Mouse (Mus musculus): ENCODE results near the gene Grin3a.
A peak's percentile ranks its signal among the peaks of the same experiment; 100 is the strongest.

The Grin3a gene

GRCm38 (mm10) chr4:49845612-49845985, at the start of gene Grin3a:
Grin3a (minus strand) TSS chr4:49845744.
- peak; percentile 76 for DNase-seq (ENCODE audit: low spot score)

GRCm38 (mm10) chr4:49891835-49892301, 46.3 kb upstream of the Grin3a start:
- DNase-seq (ENCODE audit: low spot score): no peak

DNA sequence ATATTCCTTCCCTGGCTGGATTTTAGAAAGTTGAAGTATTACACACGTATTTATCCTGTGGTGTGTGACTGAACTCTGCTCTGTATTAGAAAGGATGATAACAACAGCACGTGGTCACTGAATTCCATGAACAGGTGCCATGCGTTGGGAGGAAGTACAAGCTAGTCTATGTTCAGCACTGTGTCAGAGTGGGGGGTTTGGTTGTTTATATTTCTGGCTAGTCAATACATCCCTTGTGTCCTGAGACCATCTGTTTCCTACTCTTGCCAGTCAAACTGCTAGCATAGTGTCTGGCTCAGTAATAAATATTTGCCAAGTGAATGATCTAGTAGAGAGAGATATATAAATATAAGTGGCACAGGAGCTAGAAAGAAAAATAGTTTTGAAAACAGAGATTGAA, 31.5 kb upstream of the Grin3a start:
- DNase-seq (ENCODE audit: low spot score): no peak

- DNase-seq (ENCODE audit: low spot score): no peak
These were observed 15.1 kb upstream of the Grin3a start for GRCm38 (mm10) chr4:49860611-49861010.

DNA sequence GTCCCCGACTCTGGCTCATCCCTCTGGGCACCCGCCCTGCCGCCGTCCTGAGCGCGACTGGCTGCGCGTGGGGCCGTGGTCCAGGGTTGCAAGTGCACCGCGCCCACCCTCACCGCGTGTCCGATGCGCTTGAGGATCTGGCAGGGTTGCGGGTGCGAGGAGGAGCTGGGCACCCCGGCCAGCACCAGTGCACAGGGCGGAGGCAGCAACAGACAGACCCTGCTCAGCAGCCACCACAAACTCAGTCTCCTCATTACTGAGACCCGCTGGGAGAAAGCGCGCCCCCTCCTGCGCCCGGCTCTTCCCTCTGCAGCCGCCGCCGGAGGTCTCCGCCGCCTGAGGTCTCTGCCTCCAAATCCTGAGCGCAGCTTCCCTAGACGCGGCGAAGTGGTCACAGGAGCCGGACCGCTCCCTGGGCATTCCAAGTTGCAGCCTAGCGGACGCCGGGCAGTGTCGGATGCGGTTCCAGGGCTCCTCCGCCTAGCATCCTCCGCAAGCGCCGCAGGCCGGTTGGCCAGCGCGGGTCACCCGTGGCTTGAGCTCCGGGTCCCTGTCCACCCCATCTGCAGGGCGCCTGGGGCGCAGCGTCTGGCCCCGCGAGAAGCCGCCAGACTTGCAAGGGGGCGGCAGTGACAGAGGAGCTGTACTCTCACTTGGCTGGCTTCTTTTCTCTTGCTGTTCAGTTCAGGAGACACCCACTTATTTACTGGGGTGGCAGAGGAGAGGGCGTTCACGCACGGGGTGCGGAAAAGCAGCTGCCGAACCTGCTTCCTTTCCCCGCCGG, 524 bp downstream of the Grin3a start:
- DNase-seq (ENCODE audit: low spot score): peak; percentile 50

DNA sequence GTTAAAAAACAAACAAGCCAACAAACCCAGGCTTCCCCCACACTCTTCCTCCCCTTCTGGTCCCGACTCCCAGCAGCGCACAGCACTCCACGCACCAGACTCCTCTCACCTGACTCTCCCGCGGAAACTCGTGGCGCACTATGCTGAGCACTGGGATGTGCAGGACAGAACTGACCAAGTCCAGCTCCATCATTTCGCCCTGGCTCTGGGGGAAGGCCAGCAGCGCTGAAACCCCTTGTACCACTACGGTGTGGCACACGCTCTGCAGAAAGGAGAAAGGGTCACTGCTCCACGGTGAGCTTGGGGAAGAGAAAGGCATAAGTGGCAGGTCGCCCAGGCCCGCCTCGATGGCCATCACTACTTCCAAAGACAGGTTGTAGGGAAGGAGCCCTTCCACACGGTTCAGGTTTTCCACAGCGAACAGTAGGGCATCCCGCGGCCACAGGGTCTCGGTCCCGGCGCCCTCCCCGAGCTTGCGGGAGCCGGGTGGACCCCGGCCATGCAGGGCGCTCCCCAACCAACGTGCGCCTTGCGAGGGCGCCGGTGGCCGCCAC, 1.2 kb downstream of the Grin3a start:
- peak; percentile 25 for DNase-seq (ENCODE audit: low spot score)

GRCm38 (mm10) chr4:49843787-49844186, 1.8 kb downstream of the Grin3a start:
- DNase-seq (ENCODE audit: low spot score): peak; percentile 17

GRCm38 (mm10) chr4:49832035-49832434, 13.5 kb downstream of the Grin3a start:
- no peak for DNase-seq (ENCODE audit: low spot score)

GRCm38 (mm10) chr4:49813852-49814251, 31.7 kb downstream of the Grin3a start:
- no peak for DNase-seq (ENCODE audit: low spot score)

DNA sequence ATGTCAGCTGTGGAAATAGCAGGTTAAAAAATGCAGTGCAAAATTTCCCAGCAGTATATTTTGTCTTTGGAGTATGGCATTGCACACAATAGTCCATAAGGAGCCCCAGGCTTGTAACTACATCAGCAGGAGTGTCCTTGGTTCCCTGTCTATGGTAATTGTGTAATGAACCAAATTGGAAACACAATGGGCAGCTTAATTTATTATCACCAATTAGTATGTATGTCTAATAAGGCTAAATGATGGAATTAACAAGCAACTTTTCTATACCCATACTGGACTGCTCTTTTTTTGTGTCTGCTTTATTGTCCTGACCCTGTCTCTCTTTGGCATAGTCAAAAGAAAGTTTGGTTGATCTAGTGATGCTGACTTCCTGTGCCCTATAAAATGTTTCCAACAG, 38.8 kb downstream of the Grin3a start:
- peak; percentile 75 for DNase-seq (ENCODE audit: low spot score)

DNA sequence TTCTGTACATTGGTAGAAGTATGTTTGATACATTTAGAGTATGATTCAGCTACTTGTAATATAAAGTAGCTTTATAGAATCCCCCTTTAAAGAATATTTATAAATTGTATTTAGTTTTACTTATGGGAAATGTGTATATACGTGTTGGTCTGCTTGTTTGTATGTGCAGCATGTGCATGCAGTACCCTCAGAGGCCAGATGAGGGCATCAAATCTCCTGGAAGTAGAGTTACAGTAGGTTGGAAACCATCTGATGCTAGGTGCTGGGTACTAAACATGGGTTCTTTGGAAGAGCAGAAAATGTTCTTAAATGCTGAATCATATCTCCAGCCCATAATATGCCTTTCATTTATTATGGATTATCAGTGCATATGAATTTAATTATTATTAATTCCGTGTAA, 46.2 kb downstream of the Grin3a start:
- no peak for DNase-seq (ENCODE audit: low spot score)

DNA sequence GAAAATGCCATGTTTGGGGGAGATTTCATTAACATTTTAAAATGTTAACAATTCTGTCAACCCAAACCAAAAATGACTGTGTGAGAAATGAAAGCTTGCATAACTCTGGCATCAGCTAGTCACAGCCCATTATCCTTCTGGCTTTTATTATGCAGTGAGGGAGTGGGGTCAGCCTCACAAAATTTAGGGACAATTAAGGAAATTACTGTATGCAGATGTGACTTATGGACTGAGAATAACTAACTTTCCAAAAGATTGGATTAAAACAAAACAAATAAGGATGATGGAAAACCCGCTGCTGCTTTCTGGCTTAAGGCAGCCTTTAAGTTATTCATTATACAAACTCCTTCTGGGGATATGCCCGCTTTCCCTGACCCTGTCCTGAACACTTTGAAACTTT, 56.6 kb downstream of the Grin3a start:
- DNase-seq (ENCODE audit: low spot score): no peak

- DNase-seq (ENCODE audit: low spot score): no peak
These were observed 102.7 kb downstream of the Grin3a start for GRCm38 (mm10) chr4:49742847-49743246.

DNA sequence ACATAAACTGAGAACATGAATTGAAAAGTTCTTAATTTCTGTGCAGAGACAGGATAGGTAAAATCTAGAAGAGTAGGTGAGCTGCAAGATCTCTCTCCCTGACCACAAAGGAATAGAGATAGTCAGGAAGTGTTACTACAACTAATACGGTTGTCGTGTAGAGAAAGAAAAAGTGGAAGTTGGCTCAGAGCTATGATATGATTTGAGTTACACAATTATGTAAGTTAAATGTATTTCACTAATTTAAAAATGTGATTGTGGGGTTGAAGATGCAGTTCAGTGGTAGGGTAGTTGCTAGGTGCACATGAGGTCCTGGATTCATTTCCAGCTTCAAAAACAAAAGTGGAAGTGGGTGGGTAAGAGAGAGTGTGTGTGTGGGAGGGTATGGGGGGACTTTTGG, 103.6 kb downstream of the Grin3a start:
- no peak for DNase-seq (ENCODE audit: low spot score)

DNA sequence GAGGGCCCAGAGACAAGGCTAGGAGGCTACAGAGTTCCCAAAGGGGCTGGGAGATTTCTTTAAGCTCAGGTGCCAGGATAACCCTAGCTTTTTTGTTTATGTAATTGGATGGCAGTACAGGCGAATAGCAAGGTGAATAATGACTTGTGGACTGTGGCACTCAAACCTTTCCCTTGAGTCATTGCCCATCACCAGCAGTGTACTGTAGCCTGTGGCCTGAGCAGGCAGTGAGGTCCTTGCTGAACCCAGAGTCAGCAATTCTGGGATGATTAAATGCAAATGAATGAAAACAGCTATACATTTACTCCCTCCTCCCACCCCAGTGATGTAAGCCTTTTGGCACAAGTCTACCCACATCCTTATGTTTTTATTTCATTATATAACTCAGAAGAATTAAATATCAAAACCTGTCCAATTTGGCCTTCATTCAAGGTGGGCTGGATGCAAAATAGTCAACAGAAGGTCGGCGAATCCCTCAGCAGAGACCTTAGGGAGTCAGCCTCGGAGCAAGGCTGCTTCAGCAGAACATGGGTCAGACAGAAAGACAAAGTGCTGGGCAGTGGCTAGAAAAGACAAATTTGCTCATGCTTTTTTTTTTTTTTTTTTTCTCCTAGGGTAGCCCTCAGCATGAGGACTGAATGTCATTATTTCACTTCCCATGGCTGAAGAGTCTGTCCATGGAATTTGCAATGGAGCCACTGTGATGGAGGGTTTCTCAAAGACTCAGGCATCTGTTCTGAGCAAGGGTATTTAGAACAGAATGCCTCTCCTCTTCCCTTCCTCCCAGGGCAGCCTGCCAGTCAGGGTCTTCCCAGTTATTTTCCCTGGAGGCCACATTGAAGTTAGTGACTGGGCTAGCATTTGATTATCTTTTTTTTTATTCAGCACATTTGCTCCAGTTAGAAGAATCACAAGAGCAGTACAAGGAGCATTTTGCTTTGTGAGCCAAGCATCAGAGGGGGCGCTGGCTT, 104.5 kb downstream of the Grin3a start:
- no peak for DNase-seq (ENCODE audit: low spot score)

- no peak for DNase-seq (ENCODE audit: low spot score)
These were observed 106.0 kb downstream of the Grin3a start for GRCm38 (mm10) chr4:49739561-49739960.

DNA sequence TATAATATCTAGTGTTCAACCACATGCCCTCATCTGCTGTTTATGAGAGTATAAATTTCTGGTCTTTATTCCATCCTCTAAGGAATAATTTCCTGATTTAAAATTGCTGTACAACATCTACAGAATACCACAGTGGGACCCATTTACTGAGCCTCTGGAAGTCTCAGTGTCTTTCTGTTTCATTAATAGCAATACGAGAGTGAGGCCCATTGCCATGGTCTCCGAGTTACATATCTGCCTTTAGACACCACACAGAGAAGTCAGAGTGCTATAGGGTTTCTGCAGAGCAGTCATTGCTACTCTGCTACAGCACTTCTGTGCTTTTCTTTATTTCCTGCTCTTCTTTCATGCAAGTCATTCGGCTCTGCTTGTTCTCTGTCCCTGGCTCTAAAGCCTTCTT, 116.2 kb downstream of the Grin3a start:
- no peak for DNase-seq (ENCODE audit: low spot score)

DNA sequence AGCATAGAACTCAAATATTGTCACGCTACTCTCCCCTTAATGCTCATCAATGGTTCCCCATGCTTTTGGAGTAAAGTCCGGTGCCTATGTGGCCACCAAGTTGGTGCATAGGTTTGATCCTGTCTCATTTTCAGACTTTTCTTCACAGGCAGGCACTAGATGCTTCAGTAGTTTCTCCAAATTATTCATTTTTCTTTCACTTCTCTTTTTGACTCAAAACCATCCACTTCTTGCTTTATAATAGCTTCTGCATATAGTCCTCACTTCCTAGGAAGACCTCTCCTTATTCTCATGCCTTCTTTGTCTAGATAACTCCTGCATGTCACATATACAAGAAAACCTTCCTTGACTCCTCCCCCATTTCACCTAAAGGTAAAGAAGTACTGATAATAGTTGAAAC, 121.6 kb downstream of the Grin3a start:
- no peak for DNase-seq (ENCODE audit: low spot score)

DNA sequence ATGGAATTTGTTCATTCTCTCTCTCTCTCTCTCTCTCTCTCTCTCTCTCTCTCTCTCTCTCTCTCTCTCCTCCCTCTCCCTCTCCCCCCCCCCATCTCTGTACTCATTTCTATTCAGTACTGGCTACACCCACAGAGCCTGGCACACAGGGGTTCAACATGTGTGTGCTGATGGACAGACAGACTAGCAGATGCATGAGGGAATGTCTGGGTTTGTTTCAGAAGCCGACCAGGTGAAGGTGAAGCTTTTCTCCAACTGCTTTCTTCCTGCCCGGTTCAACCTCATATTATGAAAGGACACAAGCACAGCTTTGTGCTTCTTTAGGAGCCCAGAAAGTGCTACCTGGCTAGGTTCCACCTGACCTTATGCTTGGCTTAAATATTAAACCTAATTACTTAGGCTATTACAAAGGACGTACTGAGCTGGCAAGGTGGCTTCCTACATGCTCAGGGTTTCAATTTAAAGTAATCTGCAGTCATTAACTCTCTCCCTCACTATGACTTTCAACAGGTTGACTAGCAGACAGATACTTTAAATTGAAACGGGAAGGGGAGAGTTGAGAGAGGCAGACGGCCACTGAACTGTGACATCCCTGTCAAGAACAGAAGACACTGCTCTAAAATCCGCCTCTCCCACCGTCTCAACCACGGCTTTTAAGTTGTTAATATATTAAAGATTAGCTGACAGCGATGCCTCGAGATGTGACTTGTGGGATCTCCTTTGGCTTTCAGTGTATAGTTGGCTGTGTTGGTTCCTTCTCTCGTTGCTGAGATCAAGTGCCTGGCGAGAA, 153.9 kb downstream of the Grin3a start:
- DNase-seq (ENCODE audit: low spot score): no peak

GRCm38 (mm10) chr4:49688594-49689288, 156.8 kb downstream of the Grin3a start:
- DNase-seq (ENCODE audit: low spot score): peak; percentile 86

GRCm38 (mm10) chr4:49681812-49682211, 163.7 kb downstream of the Grin3a start, which contains the start of gene Ppp3r2:
Ppp3r2 (minus strand) TSS chr4:49682024.
- no peak for DNase-seq (ENCODE audit: low spot score)
